Mouse (Mus musculus) c-Kit-positive CD71-negative TER-119-negative erythroid progenitor cells, embryonic 14.5 days (primary cell): ENCODE results near the gene Nudt6.

Experiments used
- DNase-seq: peaks from one replicate; pipeline ENCODE4 v3.0.0-alpha.2; 2013; ENCODE audit warnings: low read depth

The Nudt6 gene

DNA sequence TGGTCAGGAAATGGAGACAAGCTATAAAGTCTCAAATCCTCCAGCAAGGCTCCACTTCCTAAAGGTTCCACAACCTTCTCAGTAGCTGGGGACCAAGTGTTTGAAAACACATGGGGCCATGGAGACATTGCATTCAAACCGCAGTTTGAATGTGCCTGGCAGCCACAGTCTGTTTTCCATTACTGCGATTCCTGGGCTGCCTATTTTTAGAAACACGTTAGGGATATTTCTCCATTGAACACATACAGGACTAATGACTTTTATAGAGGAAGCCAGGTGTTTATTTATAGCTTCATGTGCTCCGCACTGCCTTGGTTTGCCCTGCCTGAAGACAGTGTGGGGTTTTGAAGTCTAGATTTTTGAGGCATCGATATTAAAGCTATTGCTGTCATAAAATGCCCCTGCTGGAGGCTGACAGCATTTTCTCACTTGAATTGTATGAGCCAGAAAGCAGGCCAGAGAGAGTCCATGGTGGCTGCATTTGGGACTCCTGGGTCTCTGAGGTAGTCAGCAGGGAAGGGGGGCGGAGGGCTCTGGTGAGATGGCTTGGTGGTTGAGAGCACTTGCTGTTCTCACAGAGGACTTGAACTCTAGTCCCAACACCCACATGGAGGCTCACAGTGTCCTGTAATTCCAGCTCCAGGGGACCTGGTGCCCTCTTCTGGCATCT, 36.8 kb downstream of the Nudt6 start:
- DNase-seq = no peak

DNA sequence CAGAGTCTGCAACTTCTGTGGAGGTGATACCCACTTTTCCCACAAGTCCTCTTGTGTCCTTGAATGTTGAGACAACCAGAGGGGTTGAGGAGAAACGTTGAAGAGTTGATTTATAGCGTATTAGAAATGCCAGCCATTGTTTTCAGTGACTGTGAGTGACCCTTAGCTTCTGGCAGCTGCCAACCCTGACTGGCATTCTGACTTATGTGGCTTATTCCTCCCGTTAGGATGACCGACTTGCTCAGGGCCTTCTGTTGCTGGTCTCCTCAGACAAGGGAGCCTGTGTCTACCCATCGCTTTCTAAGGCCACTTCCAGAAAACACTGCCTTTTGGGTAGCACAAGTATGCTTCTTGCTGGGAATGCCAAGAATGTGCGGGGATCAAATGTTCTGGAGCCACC, 38.6 kb downstream of the Nudt6 start:
- DNase-seq = no peak

- no peak for DNase-seq
Measured at GRCm38 (mm10) chr3:37379930-37380881, 39.8 kb downstream of the Nudt6 start.

GRCm38 (mm10) chr3:37379201-37379600, 40.8 kb downstream of the Nudt6 start:
- DNase-seq = no peak

- no peak for DNase-seq
Measured at GRCm38 (mm10) chr3:37378412-37378811, 41.6 kb downstream of the Nudt6 start.

DNA sequence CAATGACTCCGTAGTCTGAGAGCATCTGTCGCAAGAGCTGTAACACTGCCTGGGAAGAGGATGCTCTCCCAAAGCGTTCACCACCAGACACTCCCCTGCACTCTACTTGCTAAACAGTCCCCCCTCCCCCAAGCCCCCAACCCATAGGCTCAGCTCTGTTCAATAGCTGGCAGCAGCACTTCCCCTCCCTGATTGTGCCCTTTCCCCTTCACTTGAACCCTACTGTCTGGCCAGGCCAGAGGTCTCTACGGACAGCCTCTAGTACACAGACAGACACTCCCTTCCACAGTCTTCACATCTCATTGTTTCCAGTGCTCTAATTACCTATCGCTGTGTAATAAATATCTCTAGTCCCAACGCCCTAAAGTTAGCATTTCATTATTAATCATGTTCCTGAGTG, 42.1 kb downstream of the Nudt6 start:
- DNase-seq = no peak

GRCm38 (mm10) chr3:37373712-37374111, 46.3 kb downstream of the Nudt6 start:
- DNase-seq = no peak

DNA sequence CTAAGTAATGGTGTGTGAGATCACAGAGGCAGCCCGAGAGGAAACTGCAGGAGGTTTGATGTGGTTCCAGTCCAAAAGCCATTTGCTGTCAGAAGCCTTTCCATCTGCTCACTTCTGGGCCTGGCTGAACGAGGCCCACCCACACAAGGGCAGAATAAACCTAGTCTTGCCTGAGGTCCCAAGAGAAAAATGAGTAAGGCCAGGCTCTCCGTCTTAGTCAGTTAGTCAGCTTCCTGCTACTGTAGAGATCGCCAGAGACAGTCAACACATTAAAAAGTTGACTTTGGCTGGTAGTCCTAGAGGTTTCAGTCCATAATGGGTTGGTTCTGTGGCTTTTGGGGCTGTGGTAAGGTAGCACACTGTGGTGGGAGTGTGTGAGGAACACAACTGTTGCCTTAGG, 49.6 kb downstream of the Nudt6 start:
- DNase-seq = no peak

GRCm38 (mm10) chr3:37366381-37367053, 53.5 kb downstream of the Nudt6 start:
- DNase-seq = no peak

DNA sequence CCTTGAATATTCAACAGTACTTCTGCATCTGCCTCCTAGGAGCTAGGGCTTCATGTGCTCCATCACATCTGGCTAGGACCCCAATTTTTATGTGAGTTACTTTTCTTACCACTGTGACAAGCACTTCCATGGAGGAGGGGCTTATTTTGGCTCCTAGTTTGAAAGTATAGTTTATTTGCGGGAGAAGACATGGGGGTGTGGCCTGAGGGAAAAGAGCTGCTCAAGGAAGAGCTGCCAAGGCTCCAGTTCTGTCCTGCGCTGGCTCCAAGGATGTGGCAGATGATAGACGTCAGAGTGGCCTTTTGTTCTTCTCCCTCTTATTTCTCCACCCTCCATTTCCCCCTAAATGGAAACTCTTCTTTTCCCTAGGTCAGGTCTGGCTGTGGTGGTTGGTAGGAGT, 54.0 kb downstream of the Nudt6 start:
- no peak for DNase-seq

GRCm38 (mm10) chr3:37365144-37365543, 54.9 kb downstream of the Nudt6 start:
- no peak for DNase-seq

- DNase-seq = no peak
Measured at GRCm38 (mm10) chr3:37360729-37361128, 59.3 kb downstream of the Nudt6 start.
